Mouse (Mus musculus) heart, adult 2 months (tissue): ENCODE results near the gene Tubgcp2. TPM values are rescaled to one million over a fixed set of nuclear protein-coding genes. Genes with fewer than 3 reads are reported as not detected.
A peak's percentile ranks its signal among the peaks of the same experiment; 100 is the strongest.

Experiments
- DNase-seq, 2 experiments: peaks; one replicate each; pipeline ENCODE4 v3.0.0; 2021
- H3K27ac ChIP-seq: fragments of 200-600 bp; 2 replicates; pipeline ENCODE4 v1.8.1; 2022
- H3K27me3 ChIP-seq: fragments of 200-500 bp; 2 replicates; pipeline ENCODE4 v1.6.1; 2012; ENCODE audit warnings: mild to moderate bottlenecking, low read length, inconsistent platforms, mixed read lengths; ENCODE audit not compliant: control insufficient read depth, insufficient read depth
- H3K36me3 ChIP-seq: fragments of 200-500 bp; 2 replicates; pipeline ENCODE4 v1.6.1; 2012; ENCODE audit warnings: low read length, inconsistent platforms; ENCODE audit not compliant: control insufficient read depth, insufficient read depth
- H3K4me1 ChIP-seq: fragments of 200-500 bp; 2 replicates; pipeline ENCODE4 v1.6.1; 2011; ENCODE audit warnings: low read length; ENCODE audit not compliant: control insufficient read depth, insufficient read depth
- H3K4me3 ChIP-seq: fragments of 200-600 bp; 2 replicates; pipeline ENCODE4 v1.8.1; 2022
- H3K79me2 ChIP-seq: fragments of 200-500 bp; replicated peaks from 2 replicates; pipeline ENCODE4 v1.6.1; 2012; ENCODE audit warnings: mild to moderate bottlenecking, inconsistent platforms, low read length, moderate library complexity, mixed read lengths; ENCODE audit not compliant: control insufficient read depth, insufficient read depth
- H3K9ac ChIP-seq: fragments of 200-500 bp; 2 replicates; pipeline ENCODE4 v1.6.1; 2012; ENCODE audit warnings: low read depth, mild to moderate bottlenecking, control low read depth, inconsistent platforms, low read length, mixed read lengths
- CTCF ChIP-seq: fragments of 200-600 bp; IDR thresholded peaks from 2 replicates; pipeline ENCODE4 v1.8.1; 2022; ENCODE audit warnings: antibody characterized with exemption, mild to moderate bottlenecking, moderate library complexity
- EP300 ChIP-seq: fragments of 200-500 bp; IDR thresholded peaks from 2 replicates; pipeline ENCODE4 v1.6.1; 2011; ENCODE audit warnings: low read depth, low read length, control low read depth; ENCODE audit not compliant: insufficient read depth
- POLR2A ChIP-seq: fragments of 200-500 bp; IDR thresholded peaks from 2 replicates; pipeline ENCODE4 v1.6.1; 2011; ENCODE audit warnings: mild to moderate bottlenecking, low read depth, low read length, control low read depth; ENCODE audit not compliant: insufficient read depth
- WGBS: fragments of 180-500 bp; shearing (Covaris S2); methylation state at CpG from one replicate; pipeline ENCODE4 v1.1.7; 2018; 5-methylcytosine and 5-hydroxymethylcytosine counted together
- intact Hi-C: fragments of 180-260 bp; cut with DNase I; formaldehyde crosslinking; loops from one replicate; pipeline ENCODE4 v1.15.1; 2025
- polyA plus RNA-seq: library from polyadenylated mRNA; depleted of rRNA; stranded (reverse); fragments of >200 nt; gene quantifications from 2 replicates; pipeline ENCODE4 v1.2.3, GENCODE M21; 2012
- total RNA-seq, 2 experiments: library from RNA; stranded (reverse); gene quantifications; 2 replicates each; pipeline ENCODE4 v1.2.3; 2021

Tubgcp2 gene
- total and polyA plus RNA-seq, 3 experiments: 21.7 to 33.5 (median 28.4) TPM

DNA sequence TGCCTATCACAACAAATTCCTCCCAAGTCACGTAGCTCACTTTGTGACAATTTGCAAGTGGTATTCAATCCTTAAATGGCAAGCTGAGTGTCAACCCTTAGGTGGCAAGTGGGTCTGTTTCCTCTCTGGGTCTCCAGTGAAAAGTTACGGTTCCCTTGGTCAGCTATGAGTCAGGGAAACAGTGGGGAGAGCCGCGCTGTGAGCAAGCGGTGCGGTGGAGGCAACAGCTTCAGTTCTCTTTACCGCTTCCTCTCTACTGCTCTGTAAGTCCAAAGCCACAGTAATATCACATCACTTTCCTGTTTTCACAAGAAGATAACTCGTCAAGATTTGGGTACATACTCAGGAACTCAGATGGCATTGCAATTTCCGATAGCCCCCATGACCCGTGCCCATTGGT is 62.2 kb downstream of the Tubgcp2 start:
- Histone ChIP-seq H3K4me3 (no peak overlapping the region), H3K9ac (no peak overlapping the region), H3K27me3 (no peaks in the 10 kb centered on the region), H3K36me3 (no peaks in the 10 kb centered on the region), H3K27ac (no peak overlapping the region), H3K79me2 (no peaks in the 10 kb centered on the region), H3K4me1 (peaks cover 3% of the 10 kb centered on the region)
- 56% methylated on average over 10 of the region's 10 CpGs for WGBS
- intact Hi-C loops: no loop called here
- TF ChIP-seq EP300: 0 out of 2 replicates have a peak, but pooled peaks have one; percentile 16
- TF ChIP-seq POLR2A: no peak
- peak in 1 of 2 experiments; percentile 25 for DNase-seq

DNA sequence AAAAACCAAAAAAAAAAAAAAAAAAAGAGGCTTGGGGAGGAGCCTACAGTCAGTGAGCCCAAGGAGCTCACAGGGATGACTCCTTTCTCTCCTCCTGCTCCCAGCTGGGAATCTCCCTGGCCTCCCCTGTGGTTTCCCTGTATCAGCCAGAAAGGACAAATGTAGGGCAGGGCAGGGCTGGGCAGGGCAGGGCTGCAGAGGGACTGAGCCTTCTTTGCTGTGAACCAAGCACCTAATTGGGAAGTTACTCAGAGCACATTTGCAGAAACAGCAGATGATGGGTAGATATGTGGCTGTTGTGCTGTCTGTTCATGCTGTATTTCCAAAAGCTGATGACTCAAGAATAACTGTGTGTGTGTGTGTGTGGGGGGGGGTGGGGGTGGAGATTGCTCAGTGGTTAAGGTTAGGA is 63.5 kb downstream of the Tubgcp2 start:
- Histone ChIP-seq H3K9ac (no peak overlapping the region), H3K27ac (no peak overlapping the region), H3K36me3 (no peaks in the 10 kb centered on the region), H3K4me3 (no peak overlapping the region), H3K79me2 (no peaks in the 10 kb centered on the region), H3K4me1 (no peaks in the 10 kb centered on the region), H3K27me3 (no peaks in the 10 kb centered on the region)
- DNase-seq: no peak
- intact Hi-C loops: no loop called here
- TF ChIP-seq POLR2A (no peak), EP300 (no peak), CTCF (no peak)

GRCm38 (mm10) chr7:139971436-139971835 is 65.0 kb downstream of the Tubgcp2 start:
- TF ChIP-seq CTCF (no peak), POLR2A (no peak), EP300 (no peak)
- DNase-seq: peak in 1 of 2 experiments; percentile 22
- no peaks in the 10 kb centered on the region for H3K79me2 ChIP-seq
- no peaks in the 10 kb centered on the region for H3K36me3 ChIP-seq
- H3K4me3 ChIP-seq: no peak overlapping the region
- 40% methylated on average over 6 of the region's 6 CpGs for WGBS
- no peak overlapping the region for H3K9ac ChIP-seq
- no peak overlapping the region for H3K27ac ChIP-seq
- H3K27me3 ChIP-seq: no peaks in the 10 kb centered on the region
- intact Hi-C loops: no loop called here
- no peaks in the 10 kb centered on the region for H3K4me1 ChIP-seq

- Histone ChIP-seq H3K79me2 (no peaks in the 10 kb centered on the region), H3K9ac (no peak overlapping the region), H3K27ac (no peak overlapping the region), H3K27me3 (no peaks in the 10 kb centered on the region), H3K4me3 (no peak overlapping the region), H3K36me3 (no peaks in the 10 kb centered on the region), H3K4me1 (no peaks in the 10 kb centered on the region)
- TF ChIP-seq CTCF (no peak), EP300 (no peak), POLR2A (no peak)
- intact Hi-C loops: no loop called here
- 67% methylated on average over 5 of the region's 5 CpGs for WGBS
- DNase-seq: no peak
These were observed 65.5 kb downstream of the Tubgcp2 start for GRCm38 (mm10) chr7:139970979-139971378.

- Histone ChIP-seq H3K4me1 (no peaks in the 10 kb centered on the region), H3K27me3 (no peaks in the 10 kb centered on the region), H3K79me2 (no peaks in the 10 kb centered on the region), H3K9ac (no peak overlapping the region), H3K36me3 (no peaks in the 10 kb centered on the region), H3K27ac (no peak overlapping the region), H3K4me3 (no peak overlapping the region)
- DNase-seq: no peak
- intact Hi-C loops: no loop called here
- 84% methylated on average over 10 of the region's 10 CpGs for WGBS
- TF ChIP-seq CTCF (no peak), EP300 (no peak), POLR2A (no peak)
These were observed 66.1 kb downstream of the Tubgcp2 start for GRCm38 (mm10) chr7:139970216-139970919.

DNA sequence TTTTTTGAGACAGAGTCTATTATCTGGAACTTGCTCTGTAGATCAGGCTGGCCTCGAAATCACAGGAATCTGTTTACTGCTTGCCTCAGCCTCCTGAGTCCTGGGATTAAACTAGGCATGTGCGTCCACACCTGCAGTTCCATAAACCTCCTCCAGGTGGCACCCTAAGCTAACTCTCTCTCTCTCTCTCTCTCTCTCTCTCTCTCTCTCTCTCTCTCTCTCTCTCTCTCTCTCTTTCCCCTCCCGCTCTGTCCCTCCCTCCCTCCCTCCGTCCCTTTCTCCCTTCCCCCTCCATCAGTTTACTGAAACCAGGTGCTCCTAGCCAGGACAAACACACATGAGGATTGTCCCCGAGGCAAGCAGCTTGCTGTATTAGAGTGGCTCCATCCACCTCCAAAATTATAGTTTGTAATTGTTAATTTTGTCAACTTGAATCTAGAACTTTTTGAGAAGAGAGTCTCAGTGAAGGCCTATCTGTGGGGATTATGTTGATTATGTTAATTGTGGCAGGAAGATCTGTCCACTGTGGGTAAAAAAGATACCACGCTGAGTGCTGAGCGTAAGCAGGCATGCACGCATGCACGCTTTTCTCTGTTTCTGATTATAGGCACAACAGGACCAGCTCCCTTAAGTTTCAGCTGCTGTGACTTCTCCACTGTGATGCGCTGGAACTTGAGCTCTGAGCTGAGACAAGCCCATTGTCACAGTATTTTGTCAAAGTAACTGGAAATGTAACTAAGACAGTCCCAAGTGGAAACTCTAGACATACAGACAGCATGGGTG is 66.9 kb downstream of the Tubgcp2 start:
- Histone ChIP-seq H3K79me2 (no peaks in the 10 kb centered on the region), H3K9ac (no peak overlapping the region), H3K36me3 (no peaks in the 10 kb centered on the region), H3K27me3 (no peaks in the 10 kb centered on the region), H3K4me1 (no peaks in the 10 kb centered on the region), H3K27ac (no peak overlapping the region), H3K4me3 (no peak overlapping the region)
- intact Hi-C loops: loop anchor here (1.0 to 5.0 kb wide), 3 partner anchors 25 to 173 kb away; no protein-coding TSS in a partner anchor
- peak; percentile 69 to 80 for DNase-seq
- TF ChIP-seq EP300 (peak; percentile 30; the same call in 1 of the 2 replicates), POLR2A (no peak), CTCF (peak; percentile 79)
- 45% methylated on average over 10 of the region's 10 CpGs for WGBS
